Mouse (Mus musculus) liver, adult 2 months (tissue): ENCODE measurements around the gene Atrnl1. TPM values are rescaled to one million over a fixed set of nuclear protein-coding genes. Genes with fewer than 3 reads are reported as not detected.

Experiments used
- DNase-seq: peaks from one replicate; pipeline ENCODE4 v3.0.0-alpha.2; 2011; ENCODE audit warnings: low read depth, low spot score; ENCODE audit errors: extremely low read depth
- H3K27ac ChIP-seq: fragments of 200-500 bp; replicated peaks from 2 replicates; pipeline ENCODE4 v1.5.1; 2012; ENCODE audit warnings: low read depth, mild to moderate bottlenecking, control low read depth, inconsistent platforms, low read length; ENCODE audit not compliant: insufficient read depth
- H3K27me3 ChIP-seq: fragments of 200-500 bp; 2 replicates; pipeline ENCODE4 v1.6.1; 2012; ENCODE audit warnings: mild to moderate bottlenecking, moderate library complexity, low read length, inconsistent platforms; ENCODE audit not compliant: control insufficient read depth, insufficient read depth
- H3K36me3 ChIP-seq: fragments of 200-500 bp; 2 replicates; pipeline ENCODE4 v1.6.1; 2012; ENCODE audit warnings: low read length, inconsistent platforms; ENCODE audit not compliant: control insufficient read depth, insufficient read depth
- H3K4me1 ChIP-seq: fragments of 200-500 bp; 2 replicates; pipeline ENCODE4 v1.6.1; 2011; ENCODE audit warnings: low read length; ENCODE audit not compliant: control insufficient read depth, insufficient read depth
- H3K4me3 ChIP-seq: fragments of 200-500 bp; 2 replicates; pipeline ENCODE4 v1.5.1; 2011; ENCODE audit warnings: low read depth, mild to moderate bottlenecking, control low read depth, low read length, moderate library complexity; ENCODE audit not compliant: insufficient read depth
- H3K79me2 ChIP-seq: fragments of 200-500 bp; 2 replicates; pipeline ENCODE4 v1.6.1; 2012; ENCODE audit warnings: inconsistent platforms, mild to moderate bottlenecking, low read length, moderate library complexity; ENCODE audit not compliant: control insufficient read depth, insufficient read depth
- H3K9ac ChIP-seq: fragments of 200-500 bp; 2 replicates; pipeline ENCODE4 v1.6.1; 2012; ENCODE audit warnings: low read depth, mild to moderate bottlenecking, control low read depth, inconsistent platforms, low read length
- CTCF ChIP-seq: fragments of 200-500 bp; IDR thresholded peaks from 2 replicates; pipeline ENCODE4 v1.5.1; 2011; ENCODE audit warnings: low read depth, low read length, control low read depth
- POLR2A ChIP-seq: fragments of 200-500 bp; IDR thresholded peaks from 2 replicates; pipeline ENCODE4 v1.6.1; 2011; ENCODE audit warnings: low read length, control low read depth; ENCODE audit not compliant: insufficient read depth; ENCODE audit errors: extremely low read depth
- WGBS: fragments of 180-500 bp; shearing (Covaris S2); methylation state at CpG from one replicate; pipeline ENCODE4 v1.1.7; 2018; 5-methylcytosine and 5-hydroxymethylcytosine counted together
- polyA plus RNA-seq: library from polyadenylated mRNA; depleted of rRNA; stranded (reverse); fragments of >200 nt; gene quantifications from 2 replicates; pipeline ENCODE4 v1.2.3, GENCODE M21; 2012
- total RNA-seq: library from RNA; depleted of rRNA; stranded (reverse); fragments of >200 nt; gene quantifications from 2 replicates; pipeline ENCODE4 v1.2.3, GENCODE M21; 2014

Atrnl1 gene
- total and polyA plus RNA-seq, 2 experiments = 5.2 to 25.4 TPM

DNA sequence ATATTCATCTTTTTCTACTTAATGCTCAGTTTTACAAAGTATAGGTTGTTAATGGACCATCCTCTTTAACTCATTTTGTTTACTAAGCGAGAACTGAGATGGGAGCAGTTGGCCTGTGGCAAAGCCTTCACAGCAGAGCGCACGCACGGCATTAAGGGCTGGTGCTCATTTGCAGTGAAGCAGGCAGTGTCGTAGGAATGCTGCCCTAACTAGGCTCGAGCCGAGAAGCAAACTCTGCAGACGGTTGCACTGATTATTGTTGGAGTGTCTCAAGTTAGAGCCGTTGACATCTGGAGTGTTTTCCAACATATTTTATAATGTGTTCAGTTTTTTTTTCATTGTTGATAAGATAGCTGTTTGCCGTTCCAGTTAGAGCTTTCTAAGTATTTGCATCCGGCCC lies 206.9 kb downstream of the Atrnl1 start:
- Histone ChIP-seq H3K4me3 (no peak overlapping the region), H3K79me2 (no peaks in the 10 kb centered on the region; the same call in 1 of the 2 replicates), H3K27ac (no peak overlapping the region), H3K4me1 (no peaks in the 10 kb centered on the region), H3K27me3 (no peaks in the 10 kb centered on the region), H3K36me3 (no peaks in the 10 kb centered on the region), H3K9ac (no peak overlapping the region)
- TF ChIP-seq CTCF (no peak), POLR2A (no peak)
- WGBS = 84% methylated on average over 11 of the region's 11 CpGs
- DNase-seq = no peak

DNA sequence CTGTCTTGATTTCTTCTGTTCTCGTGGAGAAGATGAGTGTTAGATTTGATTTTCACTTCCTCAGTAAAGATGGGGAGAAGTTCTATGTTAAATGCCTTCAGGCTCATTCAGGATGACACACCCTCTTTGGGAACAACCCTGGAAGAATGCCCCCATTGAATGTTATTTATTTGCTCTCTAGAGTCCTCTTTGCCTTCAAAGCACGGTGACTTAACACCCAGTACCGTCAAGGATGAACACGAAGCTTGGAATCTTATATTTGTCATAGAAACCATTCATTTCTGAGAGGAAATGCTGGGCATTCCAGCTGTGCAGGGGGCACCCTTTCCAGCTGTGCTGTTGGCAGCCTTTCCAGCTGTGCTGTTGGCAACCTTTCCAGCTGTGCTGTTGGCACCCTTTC lies 212.6 kb downstream of the Atrnl1 start:
- H3K27me3 ChIP-seq = no peaks in the 10 kb centered on the region
- H3K4me3 ChIP-seq = no peak overlapping the region
- WGBS = 87% methylated on average over 4 of the region's 4 CpGs
- H3K36me3 ChIP-seq = peaks cover 6% of the 10 kb centered on the region; the same call in 1 of the 2 replicates
- no peaks in the 10 kb centered on the region for H3K4me1 ChIP-seq
- no peak for DNase-seq
- H3K27ac ChIP-seq = no peak overlapping the region
- TF ChIP-seq POLR2A (no peak), CTCF (no peak)
- no peak overlapping the region for H3K9ac ChIP-seq
- H3K79me2 ChIP-seq = no peaks in the 10 kb centered on the region; the same call in 1 of the 2 replicates

DNA sequence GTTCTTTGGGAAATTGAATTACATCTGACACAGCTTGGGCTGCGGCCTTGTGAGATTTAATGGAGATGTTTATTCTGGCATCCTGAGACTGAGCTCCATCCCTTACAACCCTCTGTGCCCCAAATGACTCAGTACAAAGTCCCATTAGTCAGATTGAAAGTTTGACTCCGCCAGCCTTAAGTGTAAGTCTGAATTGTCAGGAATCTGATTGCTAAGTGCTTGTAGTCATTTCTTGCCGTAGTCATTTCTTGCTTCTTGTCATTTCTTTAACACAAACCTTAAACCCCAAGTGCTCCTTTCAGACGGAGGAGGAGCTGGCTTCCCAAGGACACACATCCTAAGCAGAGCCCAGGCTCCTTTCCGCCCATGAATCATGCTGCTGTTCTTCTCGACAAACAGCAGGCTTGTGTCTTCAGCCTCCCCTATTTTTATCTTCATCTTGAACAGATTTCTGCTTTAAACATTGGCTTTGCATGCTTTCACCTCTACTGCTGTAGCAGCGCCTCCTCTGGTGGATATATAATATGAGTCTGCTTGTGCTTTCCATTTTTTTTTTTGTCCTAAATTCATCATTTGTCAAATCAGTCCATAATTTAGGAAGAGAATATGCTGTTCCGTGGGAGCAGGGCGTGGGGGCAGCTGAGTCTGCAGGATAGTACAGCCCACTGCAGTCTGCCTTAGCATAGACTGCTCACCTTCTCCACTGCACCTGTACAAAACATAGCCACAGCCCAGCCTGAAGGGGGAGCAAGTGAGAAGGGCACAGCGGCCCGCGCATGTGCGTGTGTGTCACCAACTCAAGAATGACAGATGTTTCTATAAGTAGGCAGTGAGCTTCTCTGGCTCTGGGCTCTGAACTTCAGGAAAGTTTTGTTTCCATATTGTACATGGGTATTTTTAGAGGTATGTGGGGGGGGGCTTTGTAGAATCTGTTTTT lies 214.7 kb downstream of the Atrnl1 start:
- TF ChIP-seq CTCF (no peak), POLR2A (no peak)
- H3K4me1 ChIP-seq = no peaks in the 10 kb centered on the region
- H3K27me3 ChIP-seq = no peaks in the 10 kb centered on the region
- peaks cover 6% of the 10 kb centered on the region; the same call in 1 of the 2 replicates for H3K36me3 ChIP-seq
- WGBS = 92% methylated on average over 13 of the region's 13 CpGs
- no peak overlapping the region for H3K9ac ChIP-seq
- no peak overlapping the region for H3K4me3 ChIP-seq
- no peaks in the 10 kb centered on the region; the same call in 1 of the 2 replicates for H3K79me2 ChIP-seq
- H3K27ac ChIP-seq = no peak overlapping the region
- DNase-seq = no peak

DNA sequence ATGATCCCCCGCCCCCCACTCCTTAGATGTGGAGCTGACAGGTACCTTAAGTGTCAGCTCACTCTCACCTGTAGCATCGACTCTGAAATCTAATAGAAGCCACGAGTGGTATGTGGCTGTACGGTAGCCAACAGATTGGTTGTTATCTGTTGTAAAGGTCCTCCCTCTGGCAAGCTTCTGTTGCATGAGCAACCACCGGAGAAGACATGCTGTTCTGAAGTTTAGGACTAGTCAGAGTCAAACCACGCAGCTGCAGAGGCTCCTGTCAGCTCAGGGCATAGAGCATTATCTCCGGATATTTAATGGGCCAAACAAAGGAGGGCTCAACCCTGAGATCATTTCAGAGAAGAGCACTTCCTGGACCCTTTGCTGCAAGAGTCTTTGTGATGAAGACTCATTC lies 222.2 kb downstream of the Atrnl1 start:
- no peaks in the 10 kb centered on the region for H3K4me1 ChIP-seq
- no peak overlapping the region for H3K4me3 ChIP-seq
- H3K9ac ChIP-seq = no peak overlapping the region
- 83% methylated on average over 7 of the region's 7 CpGs for WGBS
- H3K27me3 ChIP-seq = no peaks in the 10 kb centered on the region
- TF ChIP-seq CTCF = no peak
- no peak for TF ChIP-seq POLR2A
- H3K36me3 ChIP-seq = no peaks in the 10 kb centered on the region
- DNase-seq = no peak
- H3K79me2 ChIP-seq = no peaks in the 10 kb centered on the region
- H3K27ac ChIP-seq = no peak overlapping the region

DNA sequence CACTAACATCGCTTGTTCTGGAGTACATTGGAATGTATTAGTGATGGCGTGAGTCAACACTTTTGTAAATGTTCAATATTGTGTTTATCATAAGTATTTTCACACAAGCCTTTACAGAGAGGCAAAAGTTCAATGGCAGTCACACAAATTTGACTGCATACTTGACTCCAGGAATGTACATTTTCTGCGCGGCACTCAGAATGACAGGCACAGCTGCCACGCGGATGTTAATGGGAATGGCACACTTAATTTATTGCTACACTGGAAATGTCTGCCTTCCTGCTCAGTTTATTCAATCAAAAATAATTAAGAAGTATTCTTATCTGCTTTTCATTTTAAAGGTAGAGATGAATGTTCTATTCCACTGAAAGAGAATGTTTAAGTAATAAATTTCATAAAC lies 227.0 kb downstream of the Atrnl1 start:
- no peaks in the 10 kb centered on the region; the same call in 1 of the 2 replicates for H3K27me3 ChIP-seq

More for the DNA sequence above, 227.0 kb downstream of the Atrnl1 start:
- Histone ChIP-seq H3K4me3 (no peak overlapping the region), H3K9ac (no peak overlapping the region), H3K36me3 (peaks cover 1% of the 10 kb centered on the region; the same call in 1 of the 2 replicates), H3K79me2 (no peaks in the 10 kb centered on the region; the same call in 1 of the 2 replicates), H3K27ac (no peak overlapping the region), H3K4me1 (no peaks in the 10 kb centered on the region)
- TF ChIP-seq POLR2A (no peak), CTCF (no peak)
- 96% methylated on average over 6 of the region's 6 CpGs for WGBS
- no peak for DNase-seq
